Mouse (Mus musculus) spleen, adult 2 months (tissue): Measurements from ENCODE around the gene Abt1.

Experiments used
- CTCF ChIP-seq: fragments of 200-500 bp; IDR thresholded peaks from 2 replicates; pipeline ENCODE4 v1.5.1; 2011; ENCODE audit warnings: mild to moderate bottlenecking, inconsistent platforms; ENCODE audit not compliant: insufficient read depth, insufficient read length, insufficient replicate concordance; ENCODE audit errors: extremely low read depth
- POLR2A ChIP-seq: fragments of 200-500 bp; IDR thresholded peaks from 2 replicates; pipeline ENCODE4 v1.6.1; 2011; ENCODE audit warnings: low read depth, low read length, inconsistent platforms

GRCm38 (mm10) chr13:23368583-23369420 is 54.9 kb downstream of the Abt1 start, which contains the start of gene Zfp322a:
- TF ChIP-seq CTCF (no peak), POLR2A (peak; percentile 82)
